Mouse (Mus musculus) urinary bladder, postnatal 36 days (tissue): ENCODE results near the gene Troap.
A peak's percentile ranks its signal among the peaks of the same experiment; 100 is the strongest.
"Not testable (repeated sequence)": the region's sequence is repeated elsewhere in the genome, so short reads cannot be mapped to it uniquely, and the experiment has no call there.

Experiments
- DNase-seq, 2 experiments: peaks; one replicate each; pipeline ENCODE4 v3.0.0; 2022; ENCODE audit warnings: low spot score in 2 of 2, mixed read lengths in 1 of 2

The Troap gene

GRCm38 (mm10) chr15:99040920-99041856, 33.2 kb upstream of the Troap start:
- no peak for DNase-seq

- no peak for DNase-seq
Observed at GRCm38 (mm10) chr15:99042334-99042733, 32.0 kb upstream of the Troap start.

- DNase-seq: no peak
Observed at GRCm38 (mm10) chr15:99044854-99045253, 29.5 kb upstream of the Troap start.

GRCm38 (mm10) chr15:99045734-99046133, 28.6 kb upstream of the Troap start:
- not testable (repeated sequence) for DNase-seq

- DNase-seq: peak in 1 of 2 experiments; percentile 37
Observed at GRCm38 (mm10) chr15:99049473-99050253, 24.7 kb upstream of the Troap start.

- DNase-seq: no peak
Observed at GRCm38 (mm10) chr15:99053373-99053772, 21.0 kb upstream of the Troap start.

GRCm38 (mm10) chr15:99055040-99055439, 19.3 kb upstream of the Troap start, which contains the start of gene Prph:
Gene Prph (plus strand): TSS chr15:99055174.
- no peak for DNase-seq

- DNase-seq: no peak
Observed at GRCm38 (mm10) chr15:99055511-99055961, 18.8 kb upstream of the Troap start.

GRCm38 (mm10) chr15:99056332-99056731, 18.0 kb upstream of the Troap start:
- no peak for DNase-seq

- DNase-seq: no peak
Observed at GRCm38 (mm10) chr15:99065557-99066165, 8.7 kb upstream of the Troap start.

- DNase-seq: no peak
Observed at GRCm38 (mm10) chr15:99071988-99072387, 2.4 kb upstream of the Troap start.

GRCm38 (mm10) chr15:99074600-99075333, 392 bp downstream of the Troap start:
- peak; percentile 96 to 97 for DNase-seq

- DNase-seq: not testable (repeated sequence)
Observed at GRCm38 (mm10) chr15:99076011-99076410, 1.6 kb downstream of the Troap start.

GRCm38 (mm10) chr15:99078181-99078910, 4.0 kb downstream of the Troap start:
- no peak for DNase-seq

GRCm38 (mm10) chr15:99079804-99080203, 5.4 kb downstream of the Troap start:
- DNase-seq: no peak

GRCm38 (mm10) chr15:99082322-99082721, 7.9 kb downstream of the Troap start:
- DNase-seq: no peak

- DNase-seq: no peak
Observed at GRCm38 (mm10) chr15:99082840-99083239, 8.5 kb downstream of the Troap start.

GRCm38 (mm10) chr15:99083258-99083657, 8.9 kb downstream of the Troap start:
- DNase-seq: no peak

- DNase-seq: no peak
Observed at GRCm38 (mm10) chr15:99083867-99084557, 9.6 kb downstream of the Troap start.

- DNase-seq: no peak
Observed at GRCm38 (mm10) chr15:99084618-99085017, 10.2 kb downstream of the Troap start.
